Mouse (Mus musculus): ENCODE data around the gene Psap. TPM values are rescaled to one million over a fixed set of nuclear protein-coding genes. Genes with fewer than 3 reads are reported as not detected.

Psap gene
- polyA plus RNA-seq, 2 experiments from 2014 or later = 89.0 to 427 TPM

DNA sequence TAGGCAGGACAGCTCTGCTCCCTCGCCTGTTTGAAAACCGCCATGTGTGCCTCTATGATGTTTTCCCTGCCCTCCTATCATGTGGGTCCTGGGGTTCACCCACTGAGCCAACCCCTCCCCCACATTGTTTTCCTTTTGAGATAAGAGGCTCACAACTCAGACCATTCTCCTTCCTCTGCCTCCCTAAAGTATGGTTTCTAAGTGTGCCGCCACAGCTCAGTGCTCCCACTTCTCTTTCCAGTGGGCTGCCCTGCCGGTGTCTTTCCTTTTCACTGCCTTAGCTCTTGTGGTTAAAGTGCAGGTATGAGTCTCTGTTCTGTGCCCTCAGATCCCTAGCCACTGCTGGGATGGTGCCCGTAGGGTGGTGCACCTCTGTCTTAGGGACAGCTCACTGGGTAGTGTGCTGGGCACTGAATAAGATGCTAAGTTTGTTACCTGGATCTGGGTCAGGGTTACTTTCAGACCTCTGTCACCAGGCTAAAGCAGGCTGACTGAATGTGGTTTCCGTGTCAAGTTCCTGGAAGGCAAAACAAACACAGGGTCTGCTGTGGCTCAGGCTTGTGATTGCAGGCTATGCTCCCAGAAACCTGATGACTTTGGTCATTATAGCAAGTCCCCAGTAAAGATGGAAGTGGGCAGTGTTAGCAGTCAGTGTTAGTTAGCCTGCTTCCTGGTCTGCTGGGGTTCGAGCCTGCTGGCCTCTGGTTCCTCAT is 12.8 kb downstream of the Psap start:
- peak; percentile 14 for ATAC-seq

DNA sequence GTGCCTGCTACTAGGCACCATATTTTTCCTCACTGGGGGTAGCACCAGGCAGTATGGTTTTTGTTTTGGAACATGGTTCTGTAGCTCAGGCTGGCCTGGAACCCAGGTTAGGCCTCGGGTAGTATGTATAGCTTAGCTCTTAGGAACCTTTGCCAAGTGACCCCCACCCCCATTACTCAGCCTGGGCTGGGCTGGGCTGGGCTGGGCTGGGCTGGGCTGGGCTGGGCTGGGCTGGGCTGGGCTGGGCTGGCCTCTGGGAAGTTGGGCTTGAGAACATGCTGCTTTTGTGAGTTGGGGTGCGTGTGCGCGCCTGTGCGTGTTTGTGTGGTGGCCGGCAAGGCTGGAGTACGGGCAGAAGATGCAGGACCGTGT is 13.3 kb downstream of the Psap start:
- no peak for ATAC-seq

DNA sequence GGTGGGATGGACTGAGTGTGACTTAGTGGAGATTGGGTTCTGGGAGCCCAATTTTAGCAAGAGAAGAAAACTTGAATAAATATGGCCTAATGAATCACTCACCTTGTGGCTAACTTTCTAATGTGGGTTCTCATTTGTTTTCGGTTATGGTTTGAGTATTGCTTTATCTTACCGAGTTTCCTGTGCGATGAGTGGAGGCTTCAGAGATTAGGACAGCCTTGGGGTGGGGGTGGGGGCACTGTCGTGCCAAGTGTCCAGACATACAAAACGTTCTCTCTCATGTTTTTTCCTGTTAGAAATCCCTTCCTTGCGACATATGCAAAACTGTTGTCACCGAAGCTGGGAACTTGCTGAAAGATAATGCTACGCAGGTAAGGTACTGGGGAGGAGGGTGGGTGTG is 14.8 kb downstream of the Psap start:
- ATAC-seq = no peak

DNA sequence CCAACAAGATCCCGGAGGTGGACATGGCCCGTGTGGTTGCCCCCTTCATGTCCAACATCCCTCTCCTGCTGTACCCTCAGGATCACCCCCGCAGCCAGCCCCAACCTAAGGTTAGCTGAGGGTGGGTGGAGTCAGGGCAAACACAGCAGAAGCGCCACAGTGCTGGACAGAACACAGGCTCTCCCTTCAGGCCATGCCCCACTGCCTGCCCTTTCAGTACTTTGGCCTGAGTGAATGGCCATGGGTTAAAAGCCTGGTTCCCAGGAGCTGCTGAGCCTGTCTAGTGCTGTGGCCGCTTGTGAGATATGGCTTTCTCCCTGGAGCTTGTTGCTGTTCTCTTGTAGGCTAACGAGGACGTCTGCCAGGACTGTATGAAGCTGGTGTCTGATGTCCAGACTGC is 17.2 kb downstream of the Psap start:
- no peak for ATAC-seq

DNA sequence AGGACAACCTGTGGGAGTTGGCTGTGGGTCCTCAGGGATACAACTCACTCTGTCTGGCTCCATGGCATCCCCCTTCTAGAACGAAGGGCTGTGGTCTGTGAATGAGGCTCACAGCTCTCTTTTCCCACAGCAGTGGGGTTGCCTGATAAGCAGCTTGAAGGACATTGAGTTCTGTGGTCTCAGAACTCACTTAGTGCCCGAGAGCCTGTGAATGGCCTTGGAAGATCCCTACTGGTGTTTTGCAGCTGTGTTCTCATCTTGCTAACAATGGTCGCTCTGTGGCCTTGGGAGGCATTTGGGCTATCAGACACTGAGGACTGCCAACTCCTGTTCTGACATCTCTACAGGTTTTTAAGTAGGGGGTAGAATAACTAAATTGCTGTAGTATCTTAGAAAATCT is 17.9 kb downstream of the Psap start:
- ATAC-seq = no peak

DNA sequence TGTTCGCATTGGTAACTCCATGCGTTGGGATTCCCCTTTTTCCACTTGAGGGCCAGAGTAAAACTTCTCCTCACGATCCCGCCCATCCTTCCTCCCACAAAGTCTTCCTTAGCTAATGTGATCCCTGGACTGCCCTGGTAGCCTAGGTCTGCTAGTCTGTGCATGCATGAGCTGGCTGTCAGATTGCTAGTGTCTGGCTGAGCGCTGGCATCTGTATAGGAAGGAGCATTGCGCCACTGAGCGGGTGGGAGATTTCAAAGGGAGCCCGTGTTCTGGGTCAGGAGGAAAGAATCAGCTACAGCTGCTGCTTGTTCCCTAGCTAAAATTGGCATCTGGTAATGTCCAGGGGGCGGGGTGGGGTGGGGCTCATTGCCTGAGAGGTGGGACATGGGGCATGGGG is 18.6 kb downstream of the Psap start:
- ATAC-seq = no peak

DNA sequence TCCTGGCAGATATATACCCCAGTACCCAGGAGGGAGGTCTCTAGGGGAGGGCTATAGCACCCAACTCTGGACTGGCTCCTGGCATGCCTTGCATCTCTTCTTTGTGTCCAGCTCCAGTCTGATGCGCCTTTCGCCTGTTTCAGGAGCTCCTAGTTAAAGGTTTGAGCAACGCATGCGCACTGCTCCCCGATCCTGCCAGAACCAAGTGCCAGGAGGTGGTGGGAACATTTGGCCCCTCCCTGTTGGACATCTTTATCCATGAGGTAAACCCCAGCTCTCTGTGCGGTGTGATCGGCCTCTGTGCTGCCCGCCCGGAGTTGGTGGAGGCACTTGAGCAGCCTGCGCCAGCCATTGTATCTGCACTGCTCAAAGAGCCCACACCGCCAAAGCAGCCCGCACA is 22.2 kb downstream of the Psap start:
- ATAC-seq = no peak

DNA sequence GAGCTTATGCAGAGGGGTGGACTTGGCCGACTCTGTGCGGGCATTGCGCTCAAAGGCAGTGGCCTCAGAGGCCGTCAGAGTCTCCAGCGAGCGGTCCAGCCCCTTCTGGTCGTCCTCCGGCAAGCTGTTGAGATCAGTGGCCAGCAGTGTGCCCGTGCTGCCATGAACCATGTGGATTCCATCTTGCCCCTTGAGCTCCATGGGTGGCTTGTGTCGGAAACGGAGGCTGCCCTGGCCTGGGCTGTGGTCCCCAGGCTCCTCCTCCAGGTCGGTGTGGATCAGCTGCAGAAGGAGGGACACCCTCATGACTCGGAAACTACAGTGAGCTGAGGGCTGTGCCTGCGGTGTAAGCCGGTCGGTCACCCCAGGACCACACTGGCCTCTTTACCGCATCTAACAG is 26.0 kb downstream of the Psap start:
- ATAC-seq = no peak

DNA sequence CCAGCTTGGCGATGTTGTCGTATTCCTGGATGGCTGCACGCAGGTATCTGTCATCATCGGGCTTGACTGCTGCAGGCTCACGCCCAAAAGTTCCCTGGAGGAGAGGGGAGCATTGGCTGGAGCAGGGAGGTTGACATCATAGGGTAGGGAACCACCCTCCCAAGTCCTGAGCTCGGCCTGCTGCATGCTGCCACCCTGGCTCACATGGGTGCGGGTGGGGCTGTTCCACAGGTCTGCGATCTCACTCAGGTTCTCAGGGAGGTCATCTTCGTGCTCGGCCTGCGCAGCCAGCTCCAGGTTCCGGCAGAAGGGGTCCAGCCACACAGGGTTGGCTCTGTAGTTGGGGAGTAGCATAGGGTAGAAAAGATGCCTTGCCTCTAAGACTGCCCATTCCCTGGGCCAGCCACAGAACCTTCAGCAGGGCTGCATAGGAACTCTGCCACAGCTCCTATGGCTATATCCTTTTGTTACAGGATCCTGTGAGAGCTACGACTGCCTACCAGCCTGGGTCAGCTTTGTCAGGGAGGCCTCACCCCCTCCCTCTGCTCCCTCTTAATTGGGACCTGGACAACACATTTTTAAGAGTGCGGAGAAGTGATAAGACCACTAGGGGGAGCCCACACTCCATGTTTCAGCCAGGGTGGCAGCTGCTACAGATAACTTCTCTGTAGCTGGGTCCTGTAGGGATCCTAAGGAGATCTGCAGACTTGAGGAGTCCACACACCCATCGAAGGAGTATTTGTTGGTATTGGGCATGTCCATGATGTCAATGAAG is 27.6 kb downstream of the Psap start:
- peak; percentile 89 for ATAC-seq

DNA sequence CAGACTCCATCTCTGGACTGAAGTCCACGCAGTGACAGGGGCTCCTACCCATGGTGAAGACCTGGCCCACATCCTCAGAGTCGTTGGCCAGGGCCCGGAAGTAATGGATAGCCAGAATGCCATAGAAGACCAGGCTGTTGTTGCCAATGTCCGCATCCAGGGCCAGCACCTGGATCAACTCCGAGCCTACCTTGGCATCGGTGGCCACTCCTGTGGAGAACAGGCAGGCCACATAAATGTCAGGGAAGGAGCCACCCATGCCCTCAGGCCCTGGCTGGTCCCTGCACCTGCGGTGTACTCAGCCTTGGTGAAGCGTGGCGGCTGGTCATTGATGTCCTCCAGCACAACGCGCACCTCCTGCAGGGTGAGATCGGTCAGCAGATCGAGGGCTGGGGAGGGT is 33.2 kb downstream of the Psap start:
- no peak for ATAC-seq

DNA sequence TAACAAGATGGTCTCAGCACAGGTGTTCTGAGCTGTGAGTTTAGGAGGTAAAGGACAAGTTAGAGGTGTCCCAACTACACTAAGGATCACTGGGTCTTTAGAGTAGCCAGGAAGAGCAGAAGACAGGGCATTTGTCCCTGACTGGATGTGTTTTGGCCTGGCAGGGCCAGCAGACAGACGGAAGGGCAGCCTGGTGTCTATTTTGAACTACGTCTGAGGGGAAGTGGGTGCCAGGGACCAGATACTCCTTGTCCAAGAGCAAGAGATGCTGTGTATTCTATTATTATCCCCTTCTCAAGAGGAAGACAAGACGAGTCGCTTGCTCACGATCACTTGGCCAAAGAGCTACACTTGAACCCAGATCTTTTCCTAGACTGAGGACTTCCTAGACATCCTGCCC is 36.2 kb downstream of the Psap start:
- ATAC-seq = no peak

DNA sequence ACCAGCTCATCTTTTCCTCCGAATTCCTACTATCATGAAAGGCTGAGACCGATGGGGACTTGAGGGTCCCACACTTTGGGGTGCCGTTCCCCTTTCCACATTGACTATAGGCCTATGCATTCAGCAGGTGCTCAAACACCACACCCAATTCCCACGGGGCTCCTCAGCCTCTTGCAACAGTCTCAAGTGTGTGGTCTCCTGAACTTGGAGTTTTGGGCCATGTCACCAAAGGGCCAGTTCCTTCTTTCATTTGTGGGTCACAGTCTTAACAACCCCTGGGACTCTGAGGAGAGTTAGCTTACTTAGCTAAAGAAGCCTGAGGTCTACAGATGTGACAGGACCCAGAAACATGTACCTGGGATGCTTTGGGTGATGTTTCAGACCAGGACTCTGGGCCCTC is 38.7 kb downstream of the Psap start:
- ATAC-seq = no peak

DNA sequence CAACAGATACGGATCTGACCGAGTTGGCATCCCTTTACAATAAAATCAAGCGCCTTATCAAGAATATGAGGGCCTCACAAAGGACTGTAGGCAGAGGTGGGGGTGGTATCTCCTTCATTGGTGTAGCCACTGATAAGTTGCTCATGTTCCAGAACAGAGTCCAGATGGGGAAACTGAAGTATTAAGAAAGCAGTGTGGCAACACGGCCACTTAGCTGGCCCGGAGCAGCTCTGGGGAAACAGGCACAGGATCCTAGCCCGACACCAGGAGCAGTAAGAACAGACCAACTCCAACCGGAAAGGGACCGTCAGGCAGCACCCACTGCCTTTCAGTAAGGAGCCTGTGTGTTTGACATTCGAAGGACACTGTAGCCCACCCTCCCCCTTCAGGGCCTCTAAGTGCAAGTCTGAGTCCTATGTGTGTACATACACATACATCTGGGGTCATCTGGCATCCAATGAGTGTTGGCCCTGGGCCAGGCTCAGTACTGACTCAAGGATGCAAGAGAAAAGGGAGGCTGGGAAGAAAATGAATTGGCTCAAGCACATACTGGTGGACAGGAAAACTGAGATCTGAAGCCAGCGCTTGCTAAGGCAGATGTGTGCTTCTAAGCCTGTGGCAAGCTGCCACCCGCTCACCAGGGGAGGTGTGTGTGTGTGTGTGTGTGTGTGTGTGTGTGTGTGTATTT is 51.7 kb downstream of the Psap start:
- no peak for ATAC-seq

DNA sequence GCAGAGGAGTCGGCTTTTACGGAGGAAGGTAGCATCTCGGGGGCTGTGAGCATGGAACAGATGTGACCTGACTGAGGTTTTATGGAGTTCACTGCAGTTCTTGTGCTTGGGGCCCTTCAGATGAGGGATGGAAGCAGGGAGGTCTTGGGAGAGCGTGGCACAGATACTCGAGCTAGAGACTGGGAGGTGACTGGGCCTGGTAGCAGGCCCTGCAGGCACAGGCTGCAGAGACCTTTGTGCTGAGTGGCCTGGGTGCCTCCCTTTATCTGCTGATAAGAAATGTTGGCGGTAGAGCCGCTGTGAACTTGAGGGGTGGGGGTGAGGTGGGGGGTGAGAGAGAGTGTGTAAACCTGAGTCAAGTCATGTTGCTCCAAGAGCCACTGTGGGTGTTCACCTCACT is 57.2 kb downstream of the Psap start:
- ATAC-seq = no peak

DNA sequence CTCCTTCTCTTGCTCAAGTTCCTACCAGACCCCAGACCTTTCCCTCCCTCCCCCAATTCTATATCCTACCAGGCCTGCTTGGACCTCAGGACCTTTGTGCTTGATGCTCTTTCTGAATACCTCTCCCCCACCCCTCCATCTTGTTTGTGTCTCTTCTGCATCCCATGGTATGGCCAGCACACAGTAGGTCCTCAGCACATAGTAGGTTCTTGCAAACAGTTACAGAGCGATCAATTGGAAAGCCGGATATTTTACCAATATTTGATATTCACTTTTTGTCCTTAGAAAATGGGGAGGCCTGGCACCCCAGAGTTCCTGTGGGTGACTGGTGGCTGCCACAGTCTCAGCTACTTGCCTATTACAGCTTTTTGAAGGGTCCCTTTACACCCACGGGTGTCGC is 57.6 kb downstream of the Psap start:
- ATAC-seq = no peak

DNA sequence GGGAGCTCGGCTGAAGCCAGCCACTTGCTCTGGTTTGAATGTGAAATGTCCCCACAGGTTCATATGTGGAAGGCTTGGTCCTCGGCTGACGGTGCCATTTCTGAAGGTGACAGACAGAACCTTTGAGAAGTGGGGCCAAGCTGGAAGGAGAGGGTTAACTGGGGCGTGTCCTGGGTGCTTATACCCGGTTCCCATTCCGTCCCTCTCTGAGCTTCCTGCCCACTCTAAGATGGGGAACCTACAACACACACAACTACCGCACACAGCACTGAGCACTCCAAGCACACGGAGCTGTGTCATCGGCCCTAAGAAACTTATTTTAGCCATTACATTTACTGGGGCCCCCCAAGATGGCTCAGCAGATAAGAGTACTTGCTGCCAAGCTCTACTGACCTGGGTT is 64.1 kb downstream of the Psap start:
- ATAC-seq = no peak

DNA sequence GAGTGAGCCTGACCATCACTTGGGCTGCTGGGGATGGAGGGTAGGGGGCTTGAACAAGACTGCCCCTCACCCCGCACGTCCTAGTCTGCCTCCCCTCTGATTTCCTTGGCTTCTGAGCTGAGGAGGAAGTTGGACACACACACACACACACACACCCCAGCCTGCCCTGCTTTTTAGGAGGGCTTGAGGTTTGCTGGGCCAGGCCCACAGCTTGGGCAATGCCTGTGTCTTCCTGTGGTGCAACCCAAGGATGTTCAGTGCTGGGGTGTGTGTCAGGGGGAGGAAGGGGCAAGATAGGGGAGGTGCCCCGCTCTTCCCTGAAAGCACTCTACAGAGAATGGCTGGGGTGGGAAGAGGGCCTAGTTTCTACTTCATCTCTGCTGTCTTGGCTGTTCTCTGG is 66.7 kb downstream of the Psap start:
- no peak for ATAC-seq

DNA sequence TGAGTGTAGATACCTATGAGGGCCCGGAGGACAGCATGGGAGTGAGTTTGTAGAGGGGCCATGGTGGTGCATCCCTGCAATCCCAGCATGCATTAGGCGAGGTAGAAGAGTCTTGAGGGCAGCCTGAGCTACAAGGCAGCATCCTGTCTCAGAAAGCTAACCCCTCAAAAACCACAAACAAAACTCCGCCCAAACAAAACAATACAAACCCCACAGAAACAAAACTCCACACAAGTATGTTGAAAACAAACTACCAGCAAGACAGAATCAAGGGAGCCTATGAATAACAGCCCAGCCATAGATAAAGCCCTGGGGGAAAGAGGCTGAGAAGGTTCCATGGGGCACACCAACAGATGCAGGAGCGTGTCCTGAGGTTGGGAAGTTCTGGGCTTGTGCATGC is 68.6 kb downstream of the Psap start:
- no peak for ATAC-seq

DNA sequence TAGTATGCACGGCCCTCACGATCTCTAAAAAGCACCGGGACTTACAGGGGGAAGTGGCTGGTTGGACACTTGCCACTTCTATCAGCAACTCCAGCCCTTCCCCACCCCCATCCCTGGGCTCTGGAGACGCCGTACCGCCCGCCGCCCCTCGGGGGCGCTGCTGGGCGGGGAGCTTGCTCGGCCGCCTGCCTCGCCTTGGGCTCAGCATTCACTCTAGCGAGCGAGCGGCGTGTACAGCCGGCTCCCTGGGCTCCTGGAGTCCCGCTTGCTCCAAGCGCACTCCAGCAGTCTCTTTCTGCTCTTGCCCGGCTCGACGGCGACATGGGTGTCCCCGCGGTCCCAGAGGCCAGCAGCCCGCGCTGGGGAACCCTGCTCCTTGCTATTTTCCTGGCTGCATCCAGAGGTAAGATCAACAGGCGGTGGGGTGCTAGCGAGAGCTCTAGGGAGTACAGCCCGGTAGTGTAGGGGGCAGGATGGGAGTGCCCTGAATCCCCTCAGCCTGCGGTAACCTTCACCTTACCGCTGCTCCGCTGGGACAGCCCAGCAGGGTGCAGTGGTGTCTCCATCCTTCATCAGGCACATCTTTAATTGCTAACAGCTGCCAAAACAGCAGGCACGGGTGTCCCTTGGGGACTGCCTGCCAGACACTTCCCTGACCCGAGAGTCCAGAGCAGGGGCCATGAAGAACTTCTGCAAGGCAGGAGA is 69.4 kb downstream of the Psap start, which contains the start of gene Vsir:
TSS of gene Vsir (plus strand) at position 151 of the 705 bp plus-strand sequence.
- peak; percentile 59 for ATAC-seq

DNA sequence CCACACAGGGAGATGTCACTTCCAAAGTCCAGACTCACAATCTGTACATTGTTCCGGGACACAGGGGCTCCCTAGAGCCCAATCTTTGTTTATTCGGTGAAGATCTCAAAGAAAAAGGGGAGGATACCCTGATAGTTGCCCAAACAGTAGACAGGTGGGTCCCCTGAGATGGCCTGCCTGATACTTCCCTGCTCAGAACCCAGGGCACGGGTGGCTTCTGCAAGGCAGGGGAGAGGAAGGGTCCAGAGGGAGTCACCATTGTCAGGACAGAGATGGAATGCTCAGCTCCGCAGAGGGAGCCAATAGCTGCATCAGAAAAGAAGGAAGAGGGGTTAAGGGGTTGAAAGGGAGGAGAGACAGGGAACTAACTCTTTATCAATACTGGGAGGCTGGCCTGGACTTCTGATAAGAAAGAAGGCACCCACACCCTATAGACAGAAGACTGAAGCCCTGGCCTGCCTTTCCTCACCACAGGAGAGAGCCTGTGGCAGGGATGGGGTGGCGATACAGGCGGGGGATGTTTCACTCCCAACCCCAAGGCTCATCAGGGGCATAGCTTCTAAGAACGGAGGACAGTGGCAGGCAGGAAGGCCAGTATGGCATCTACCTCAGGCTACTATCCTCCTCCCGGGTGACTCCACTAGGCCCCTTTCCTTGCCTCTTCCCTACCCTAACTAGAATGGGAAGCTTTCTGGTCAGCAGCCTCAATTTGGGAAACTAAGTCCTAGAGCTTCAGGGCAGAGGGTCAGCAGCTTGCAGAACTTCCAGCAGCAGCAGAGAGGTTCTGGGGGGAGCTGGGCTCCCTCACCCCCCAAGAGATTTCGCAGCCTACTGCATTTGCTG is 70.6 kb downstream of the Psap start:
- no peak for ATAC-seq

DNA sequence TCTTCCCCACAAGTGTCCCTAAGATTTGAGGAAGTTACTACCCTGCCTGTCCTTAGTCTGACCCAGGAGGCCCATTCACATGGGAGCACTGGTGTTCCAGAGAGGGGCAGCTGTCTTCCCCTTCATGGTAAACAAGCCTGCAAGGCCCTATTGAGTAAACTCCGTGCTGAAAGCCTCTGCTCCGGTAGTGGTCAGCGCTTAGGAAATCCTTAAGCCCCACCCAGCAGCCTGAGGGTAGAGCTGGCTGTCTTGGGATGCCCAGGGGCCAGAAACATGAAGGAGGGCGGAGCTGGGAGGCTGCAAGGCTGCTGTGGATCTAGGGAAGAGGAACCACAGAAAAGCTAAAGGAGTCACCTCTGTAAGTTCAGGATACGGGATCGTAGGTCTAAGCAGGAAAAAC is 71.6 kb downstream of the Psap start:
- no peak for ATAC-seq

DNA sequence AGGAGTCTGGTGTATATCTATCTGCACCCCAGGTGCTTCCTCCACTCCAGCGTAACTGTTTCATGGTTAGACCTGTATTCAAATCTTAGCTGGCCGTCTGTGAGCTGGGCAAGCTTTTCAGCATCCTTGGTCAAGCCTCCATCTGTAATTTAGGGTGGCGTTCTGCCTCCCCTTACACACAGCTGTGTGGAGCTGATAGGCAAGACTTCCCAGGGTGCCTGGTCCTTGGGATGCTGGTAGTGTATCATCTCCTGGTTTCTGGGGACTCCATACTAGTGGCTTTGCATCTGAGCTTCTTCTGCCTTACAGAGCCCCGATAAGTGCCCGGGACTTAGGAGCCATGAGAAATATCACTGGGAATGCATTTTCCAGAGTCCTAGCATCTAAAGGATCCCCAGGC is 72.2 kb downstream of the Psap start:
- no peak for ATAC-seq
